Mouse (Mus musculus) liver, adult 2 months (tissue): Measurements from ENCODE around the gene Rufy4. TPM values are rescaled to one million over a fixed set of nuclear protein-coding genes. Genes with fewer than 3 reads are reported as not detected.

ENCODE experiments used
- DNase-seq: peaks from one replicate; pipeline ENCODE4 v3.0.0-alpha.2; 2011; ENCODE audit warnings: low read depth, low spot score; ENCODE audit errors: extremely low read depth
- H3K27ac ChIP-seq: fragments of 200-500 bp; replicated peaks from 2 replicates; pipeline ENCODE4 v1.5.1; 2012; ENCODE audit warnings: low read depth, mild to moderate bottlenecking, control low read depth, inconsistent platforms, low read length; ENCODE audit not compliant: insufficient read depth
- H3K27me3 ChIP-seq: fragments of 200-500 bp; 2 replicates; pipeline ENCODE4 v1.6.1; 2012; ENCODE audit warnings: mild to moderate bottlenecking, moderate library complexity, low read length, inconsistent platforms; ENCODE audit not compliant: control insufficient read depth, insufficient read depth
- H3K36me3 ChIP-seq: fragments of 200-500 bp; 2 replicates; pipeline ENCODE4 v1.6.1; 2012; ENCODE audit warnings: low read length, inconsistent platforms; ENCODE audit not compliant: control insufficient read depth, insufficient read depth
- H3K4me1 ChIP-seq: fragments of 200-500 bp; 2 replicates; pipeline ENCODE4 v1.6.1; 2011; ENCODE audit warnings: low read length; ENCODE audit not compliant: control insufficient read depth, insufficient read depth
- H3K4me3 ChIP-seq: fragments of 200-500 bp; 2 replicates; pipeline ENCODE4 v1.5.1; 2011; ENCODE audit warnings: low read depth, mild to moderate bottlenecking, control low read depth, low read length, moderate library complexity; ENCODE audit not compliant: insufficient read depth
- H3K79me2 ChIP-seq: fragments of 200-500 bp; 2 replicates; pipeline ENCODE4 v1.6.1; 2012; ENCODE audit warnings: inconsistent platforms, mild to moderate bottlenecking, low read length, moderate library complexity; ENCODE audit not compliant: control insufficient read depth, insufficient read depth
- H3K9ac ChIP-seq: fragments of 200-500 bp; 2 replicates; pipeline ENCODE4 v1.6.1; 2012; ENCODE audit warnings: low read depth, mild to moderate bottlenecking, control low read depth, inconsistent platforms, low read length
- CTCF ChIP-seq: fragments of 200-500 bp; IDR thresholded peaks from 2 replicates; pipeline ENCODE4 v1.5.1; 2011; ENCODE audit warnings: low read depth, low read length, control low read depth
- POLR2A ChIP-seq: fragments of 200-500 bp; IDR thresholded peaks from 2 replicates; pipeline ENCODE4 v1.6.1; 2011; ENCODE audit warnings: low read length, control low read depth; ENCODE audit not compliant: insufficient read depth; ENCODE audit errors: extremely low read depth
- WGBS: fragments of 180-500 bp; shearing (Covaris S2); methylation state at CpG from one replicate; pipeline ENCODE4 v1.1.7; 2018; 5-methylcytosine and 5-hydroxymethylcytosine counted together
- polyA plus RNA-seq: library from polyadenylated mRNA; depleted of rRNA; stranded (reverse); fragments of >200 nt; gene quantifications from 2 replicates; pipeline ENCODE4 v1.2.3, GENCODE M21; 2012; rRNA removed
- total RNA-seq: library from RNA; depleted of rRNA; stranded (reverse); fragments of >200 nt; gene quantifications from 2 replicates; pipeline ENCODE4 v1.2.3, GENCODE M21; 2014; rRNA removed

Rufy4 gene
- total and polyA plus RNA-seq, 2 experiments = 0.32 to 0.37 TPM

DNA sequence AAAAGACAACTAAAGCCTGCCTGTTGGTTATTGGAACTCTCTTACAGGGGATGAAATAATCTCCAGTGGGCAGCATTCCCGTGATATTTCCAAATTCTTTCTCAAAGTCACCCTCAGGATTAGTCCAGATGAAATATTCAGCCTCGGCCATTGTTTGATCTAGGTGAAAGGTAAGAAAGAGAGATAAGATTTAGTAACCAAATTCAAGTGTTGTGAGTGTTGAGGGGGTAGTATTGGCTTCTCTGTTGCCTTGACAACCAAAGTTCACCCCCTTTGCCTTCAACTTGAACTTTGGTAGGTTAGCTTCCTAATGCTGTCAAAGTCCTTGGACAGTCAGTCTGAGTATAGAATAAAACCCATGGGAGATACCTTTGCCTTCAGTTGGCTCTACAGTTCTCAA is 67.4 kb downstream of the Rufy4 start:
- H3K79me2 ChIP-seq = no peaks in the 10 kb centered on the region
- no peaks in the 10 kb centered on the region for H3K36me3 ChIP-seq
- no peak overlapping the region for H3K9ac ChIP-seq
- TF ChIP-seq CTCF (no peak), POLR2A (no peak)
- DNase-seq = peak; percentile 92
- 22% methylated on average over 2 of the region's 2 CpGs for WGBS
- no peak overlapping the region for H3K4me3 ChIP-seq
- H3K27me3 ChIP-seq = no peaks in the 10 kb centered on the region
- H3K27ac ChIP-seq = peak overlapping the region; percentile 64
- peaks cover 21% of the 10 kb centered on the region for H3K4me1 ChIP-seq

DNA sequence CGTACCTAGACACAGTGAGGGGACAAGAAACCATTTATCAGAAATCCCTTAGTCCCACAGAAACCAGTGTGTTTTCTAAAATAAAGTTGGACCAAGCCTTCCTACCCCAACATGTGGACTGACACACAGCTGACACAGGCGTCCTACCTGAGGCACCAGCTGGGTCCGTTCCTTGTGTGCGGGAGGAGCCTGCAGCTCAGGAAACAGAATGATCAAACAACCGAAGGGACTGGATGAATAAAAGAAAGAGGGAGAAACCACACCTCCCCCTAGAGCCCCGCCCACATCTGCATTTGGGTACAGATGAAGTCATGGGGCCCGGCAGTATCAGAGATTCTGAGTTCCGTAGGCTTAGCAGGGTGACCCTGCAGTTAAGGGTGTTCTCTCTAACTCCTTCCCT is 69.1 kb downstream of the Rufy4 start, which contains the start of gene Cxcr1:
Gene Cxcr1 (minus strand): TSS at position 187 of the 400 bp plus-strand sequence.
- no peaks in the 10 kb centered on the region for H3K27me3 ChIP-seq
- no peaks in the 10 kb centered on the region for H3K79me2 ChIP-seq
- TF ChIP-seq CTCF (no peak), POLR2A (no peak)
- no peaks in the 10 kb centered on the region for H3K36me3 ChIP-seq
- DNase-seq = no peak
- WGBS = 83% methylated on average over 8 of the region's 8 CpGs
- peaks cover 30% of the 10 kb centered on the region for H3K4me1 ChIP-seq
- no peak within 1 kb of the TSS for H3K27ac ChIP-seq
- no peak within 1 kb of the TSS for H3K4me3 ChIP-seq
- no peak within 1 kb of the TSS for H3K9ac ChIP-seq

DNA sequence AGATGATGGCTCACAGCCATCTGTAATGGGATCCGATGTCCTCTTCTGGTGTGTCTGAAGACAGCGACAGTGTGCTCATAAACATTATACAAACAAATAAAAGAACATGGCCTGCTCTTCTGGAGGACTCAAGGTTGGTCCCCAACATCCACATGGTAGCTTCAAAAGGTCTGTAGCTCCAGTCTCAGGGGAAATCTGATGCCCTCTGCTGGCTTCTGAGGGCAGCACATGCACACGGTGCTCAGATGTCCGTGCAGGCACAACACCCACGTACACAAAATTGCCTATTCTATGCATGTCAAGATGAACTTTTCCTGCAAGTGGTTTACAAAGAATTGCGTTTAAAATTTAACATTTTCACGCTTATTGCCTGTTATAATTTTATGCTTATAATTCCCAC is 70.6 kb downstream of the Rufy4 start:
- DNase-seq = peak; percentile 66
- Histone ChIP-seq H3K36me3 (no peaks in the 10 kb centered on the region), H3K79me2 (no peaks in the 10 kb centered on the region), H3K4me3 (no peak overlapping the region), H3K4me1 (peaks cover 23% of the 10 kb centered on the region), H3K27ac (no peak overlapping the region), H3K9ac (no peak overlapping the region), H3K27me3 (no peaks in the 10 kb centered on the region)
- TF ChIP-seq POLR2A (no peak), CTCF (peak; percentile 93)
- 22% methylated on average over 7 of the region's 7 CpGs for WGBS

DNA sequence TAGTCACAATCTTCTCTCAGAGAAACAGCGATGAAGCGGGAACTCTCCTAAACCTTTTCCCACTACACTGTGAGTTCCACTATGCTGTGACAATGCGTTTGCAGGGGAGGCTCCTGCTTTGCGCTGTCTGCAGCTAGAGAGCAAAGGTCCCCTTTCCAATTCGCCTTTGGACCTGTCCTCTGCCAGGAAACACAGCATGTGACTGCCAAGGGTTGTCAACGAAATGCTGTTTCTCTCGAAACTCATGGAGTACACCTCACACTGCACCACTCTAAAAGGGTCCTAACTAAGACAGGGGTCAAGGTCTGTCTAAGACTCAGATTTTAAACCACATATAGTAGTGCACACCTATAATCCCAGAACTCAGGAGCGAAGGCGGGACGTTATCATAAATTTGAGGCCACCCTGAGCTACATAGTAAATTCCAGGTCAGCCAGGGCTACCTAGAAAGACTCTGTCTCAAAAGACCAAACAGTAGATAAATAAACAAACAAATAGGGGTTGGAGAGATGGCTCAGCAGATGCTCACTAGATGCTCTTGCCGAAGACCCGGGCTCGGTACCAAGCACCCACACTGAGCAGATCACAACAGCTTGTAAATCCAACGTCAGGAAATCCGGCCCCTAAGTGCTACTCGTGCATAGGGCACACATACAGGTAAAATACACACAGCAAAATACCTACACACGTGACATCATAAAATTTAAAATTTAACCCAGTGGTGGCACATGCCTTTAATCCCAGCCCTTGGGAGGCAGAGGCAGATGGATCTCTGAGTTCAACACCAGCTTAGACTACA is 71.5 kb downstream of the Rufy4 start:
- DNase-seq = peak; percentile 96
- Histone ChIP-seq H3K27ac (peak overlapping the region; percentile 74), H3K4me1 (peaks cover 23% of the 10 kb centered on the region)

More for the DNA sequence above, 71.5 kb downstream of the Rufy4 start:
- H3K4me3 ChIP-seq = no peak overlapping the region
- no peak for TF ChIP-seq CTCF
- no peak for TF ChIP-seq POLR2A
- no peaks in the 10 kb centered on the region for H3K79me2 ChIP-seq
- WGBS = 23% methylated on average over 17 of the region's 17 CpGs
- H3K27me3 ChIP-seq = no peaks in the 10 kb centered on the region
- H3K36me3 ChIP-seq = no peaks in the 10 kb centered on the region
- H3K9ac ChIP-seq = peak overlapping the region; percentile 17; the same call in 1 of the 2 replicates

Other genes starting within 250 kb of the Rufy4 start
- 17.9 and 25.2 TPM in 2 replicates for gene Tns1, start 1.1 kb upstream of the Rufy4 start, total RNA-seq
- gene Tns1, start 1.1 kb upstream of the Rufy4 start, polyA plus RNA-seq = 42.1 and 47.9 TPM in 2 replicates
- 0.07 TPM in 1 of 2 replicates, not detected in the other for gene Cxcr2, start 28.4 kb downstream of the Rufy4 start, total RNA-seq
- gene Cxcr2, start 28.4 kb downstream of the Rufy4 start, polyA plus RNA-seq = 0.13 and 0.15 TPM in 2 replicates
- not detected in 2 replicates for gene Cxcr1, start 69.1 kb downstream of the Rufy4 start, total RNA-seq
- gene Cxcr1, start 69.1 kb downstream of the Rufy4 start, polyA plus RNA-seq = not detected in 2 replicates
- 83.4 and 96.3 TPM in 2 replicates for gene Arpc2, start 110.5 kb downstream of the Rufy4 start, total RNA-seq
- 59.2 and 70.5 TPM in 2 replicates for gene Arpc2, start 110.5 kb downstream of the Rufy4 start, polyA plus RNA-seq
- not detected in 2 replicates for gene Gpbar1, start 153.0 kb downstream of the Rufy4 start, total RNA-seq
- gene Gpbar1, start 153.0 kb downstream of the Rufy4 start, polyA plus RNA-seq = 0.11 and 0.20 TPM in 2 replicates
- gene Aamp, start 159.2 kb downstream of the Rufy4 start, total RNA-seq = 112 and 115 TPM in 2 replicates
- 156 TPM in 2 replicates for gene Aamp, start 159.2 kb downstream of the Rufy4 start, polyA plus RNA-seq
- 28.0 and 34.4 TPM in 2 replicates for gene Pnkd, start 159.4 kb downstream of the Rufy4 start, total RNA-seq
- gene Pnkd, start 159.4 kb downstream of the Rufy4 start, polyA plus RNA-seq = 130 and 138 TPM in 2 replicates
- 26.1 and 31.5 TPM in 2 replicates for gene Tmbim1, start 180.1 kb downstream of the Rufy4 start, total RNA-seq
- 89.8 and 101 TPM in 2 replicates for gene Tmbim1, start 180.1 kb downstream of the Rufy4 start, polyA plus RNA-seq
- 0.09 TPM in 1 of 2 replicates, not detected in the other for gene Catip, start 236.6 kb downstream of the Rufy4 start, total RNA-seq
- gene Catip, start 236.6 kb downstream of the Rufy4 start, polyA plus RNA-seq = 0.09 TPM in 1 of 2 replicates, not detected in the other
- 17.5 and 23.4 TPM in 2 replicates for gene Slc11a1, start 249.7 kb downstream of the Rufy4 start, total RNA-seq
- gene Slc11a1, start 249.7 kb downstream of the Rufy4 start, polyA plus RNA-seq = 10.8 and 21.4 TPM in 2 replicates